ENCODE assay signal across 9 mouse cellular contexts in genomic region chr6:131360693-131361092, GRCm38 (mm10). TPM values are rescaled to one million over a fixed set of nuclear protein-coding genes. Genes with fewer than 3 reads are reported as not detected.
A peak's percentile ranks its signal among the peaks of the same experiment; 100 is the strongest.
DNase-seq lines count a peak whose midpoint lies in the region; ATAC-seq and TF ChIP-seq lines count a peak whose summit lies in the region.
"Had no signal": no experiment of that assay in that cellular context is flagged by ENCODE, and none has a peak within 500 bp of the region (broad histone marks: within the 10 kb centered on the region; RNA-seq: fewer than 3 reads in every experiment).

No protein-coding gene starts in this region.

- H3K27ac ChIP-seq in heart, postnatal 0 days (ENCODE audit: low read depth): no peak overlapping the region
- no peak overlapping the region for H3K27ac ChIP-seq in liver, embryonic 11.5 days (ENCODE audit: low read depth, low read length)
- no peak overlapping the region for H3K27ac ChIP-seq in embryonic facial prominence, embryonic 10.5 days (replicated peaks)

- no peaks in the 10 kb centered on the region for H3K9me3 ChIP-seq in heart, postnatal 0 days (replicated peaks; ENCODE audit: control insufficient read depth, low read length)
- no peaks in the 10 kb centered on the region for H3K9me3 ChIP-seq in liver, embryonic 11.5 days (ENCODE audit: control insufficient read depth, low read length)
- H3K9me3 ChIP-seq in embryonic facial prominence, embryonic 10.5 days: no peaks in the 10 kb centered on the region

- no peak for TF ChIP-seq CTCF in heart, postnatal 0 days (IDR thresholded peaks at IDR 0.05; ENCODE audit: low read depth)

- no peaks in the 10 kb centered on the region for H3K27me3 ChIP-seq in heart, postnatal 0 days (ENCODE audit: control insufficient read depth, insufficient read depth, low read length)
- H3K27me3 ChIP-seq in liver, embryonic 11.5 days (replicated peaks; ENCODE audit: control insufficient read depth, insufficient read depth, low read length): no peaks in the 10 kb centered on the region
- H3K27me3 ChIP-seq in embryonic facial prominence, embryonic 10.5 days (replicated peaks; ENCODE audit: low read depth, poor library complexity, severe bottlenecking): no peaks in the 10 kb centered on the region

- H3K36me3 ChIP-seq in heart, postnatal 0 days (replicated peaks; ENCODE audit: control insufficient read depth, insufficient read depth, low read length): peaks cover 23% of the 10 kb centered on the region
- peaks cover 16% of the 10 kb centered on the region for H3K36me3 ChIP-seq in liver, embryonic 11.5 days (ENCODE audit: control insufficient read depth, insufficient read depth, low read length)
- H3K36me3 ChIP-seq in embryonic facial prominence, embryonic 10.5 days (replicated peaks): peaks cover 24% of the 10 kb centered on the region

- peak; percentile 44; the same call in 1 of the 2 replicates for ATAC-seq in heart, postnatal 0 days (ENCODE audit: insufficient read depth, low read depth)
- ATAC-seq in liver, embryonic 11.5 days (replicated peaks; ENCODE audit: low FRiP score): peak; percentile 71

- DNase-seq in heart, postnatal 0 days (ENCODE audit: low spot score): no peak
- DNase-seq in heart, postnatal 36 days: no peak
- peak; percentile 55 for DNase-seq in spleen, adult 12 weeks (ENCODE audit: low spot score)
- no peak for DNase-seq in spleen, adult 18-20 months
- no peak for DNase-seq in liver, embryonic 11.5 days (ENCODE audit: low spot score)
- DNase-seq in embryonic facial prominence, embryonic 10.5 days (ENCODE audit: low spot score): no peak
- no peak for DNase-seq in thymus, adult 18-20 months
- no peak for DNase-seq in layer of hippocampus, postnatal 25 days (ENCODE audit: extremely low spot score in 1 of 2, low spot score in 1 of 2)
- DNase-seq: layer of hippocampus, postnatal 36 days had no signal

- 59% methylated on average over 5 of the region's 5 CpGs for WGBS in heart, postnatal 0 days
- WGBS in liver, embryonic 11.5 days: 60% methylated on average over 5 of the region's 5 CpGs
- WGBS in embryonic facial prominence, embryonic 10.5 days: 84% methylated on average over 5 of the region's 5 CpGs

- intact Hi-C loops in heart, postnatal 36 days (cut with DNase I): no loop called here

- H3K4me1 ChIP-seq in heart, postnatal 0 days (ENCODE audit: control insufficient read depth, insufficient read depth): no peaks in the 10 kb centered on the region
- peaks cover 7% of the 10 kb centered on the region for H3K4me1 ChIP-seq in liver, embryonic 11.5 days (replicated peaks; ENCODE audit: control insufficient read depth, insufficient read depth, low read length)
- H3K4me1 ChIP-seq in embryonic facial prominence, embryonic 10.5 days: no peaks in the 10 kb centered on the region

- no peak for TF ChIP-seq EP300 in heart, postnatal 0 days (IDR thresholded peaks at IDR 0.05; ENCODE audit: low read depth)

- no peak overlapping the region for H3K9ac ChIP-seq in heart, postnatal 0 days (replicated peaks; ENCODE audit: low read depth, low read length)
- H3K9ac ChIP-seq in liver, embryonic 11.5 days (ENCODE audit: low read depth, low read length): no peak overlapping the region

- H3K4me3 ChIP-seq in heart, postnatal 0 days (ENCODE audit: low read depth, low read length): no peak overlapping the region
- H3K4me3 ChIP-seq in liver, embryonic 11.5 days (ENCODE audit: low read depth, low read length): no peak overlapping the region
- H3K4me3 ChIP-seq in embryonic facial prominence, embryonic 10.5 days: no peak overlapping the region

- H3K4me2 ChIP-seq in heart, postnatal 0 days (ENCODE audit: low read depth, low read length): no peak overlapping the region
- no peak overlapping the region for H3K4me2 ChIP-seq in liver, embryonic 11.5 days

RNA-seq across cellular contexts. Expression of gene Styk1, which starts 7.3 kb away (rescaled TPM):
- 0.15 TPM in 1 of 2 replicates, not detected in the other for total RNA-seq in heart, postnatal 0 days (2014; rRNA removed; ENCODE audit: low replicate concordance)
- polyA plus RNA-seq in heart, postnatal 0 days (2015; fragmentation: Nextera tagmentation; extraction: Ambion mirVana): 0.27 and 0.52 TPM in 2 replicates
- under 1 TPM; 0.22 to 0.30 TPM for total RNA-seq in heart, postnatal 36 days (2021)
- polyA plus RNA-seq in liver, embryonic 11.5 days (2014; fragmentation: Nextera tagmentation; extraction: Ambion mirVana): 1.1 TPM in 2 replicates
- polyA plus RNA-seq in embryonic facial prominence, embryonic 10.5 days (2016; fragmentation: Nextera tagmentation; extraction: Ambion mirVana): 0.56 and 0.67 TPM in 2 replicates
- 1 to 10 TPM in 1 of 2 experiments, under 1 TPM in 1; 0.59 to 1.5 TPM for total RNA-seq in layer of hippocampus, postnatal 25 days (2021)

RNA-seq across cellular contexts. Expression of gene Ybx3, which starts 27.6 kb away (rescaled TPM):
- total RNA-seq in heart, postnatal 0 days (2014; rRNA removed; ENCODE audit: low replicate concordance): 194 and 238 TPM in 2 replicates
- 54.6 and 61.7 TPM in 2 replicates for polyA plus RNA-seq in heart, postnatal 0 days (2015; fragmentation: Nextera tagmentation; extraction: Ambion mirVana)
- total RNA-seq in heart, postnatal 36 days (2021): 100 to 1,000 TPM; 242 to 252 TPM
- 104 and 125 TPM in 2 replicates for polyA plus RNA-seq in liver, embryonic 11.5 days (2014; fragmentation: Nextera tagmentation; extraction: Ambion mirVana)
- polyA plus RNA-seq in embryonic facial prominence, embryonic 10.5 days (2016; fragmentation: Nextera tagmentation; extraction: Ambion mirVana): 44.2 and 44.7 TPM in 2 replicates
- 10 to 100 TPM; 45.9 to 48.5 TPM for total RNA-seq in layer of hippocampus, postnatal 25 days (2021)
